Comparison of ENCODE assay signal across 31 mouse cellular contexts in the genomic region with DNA sequence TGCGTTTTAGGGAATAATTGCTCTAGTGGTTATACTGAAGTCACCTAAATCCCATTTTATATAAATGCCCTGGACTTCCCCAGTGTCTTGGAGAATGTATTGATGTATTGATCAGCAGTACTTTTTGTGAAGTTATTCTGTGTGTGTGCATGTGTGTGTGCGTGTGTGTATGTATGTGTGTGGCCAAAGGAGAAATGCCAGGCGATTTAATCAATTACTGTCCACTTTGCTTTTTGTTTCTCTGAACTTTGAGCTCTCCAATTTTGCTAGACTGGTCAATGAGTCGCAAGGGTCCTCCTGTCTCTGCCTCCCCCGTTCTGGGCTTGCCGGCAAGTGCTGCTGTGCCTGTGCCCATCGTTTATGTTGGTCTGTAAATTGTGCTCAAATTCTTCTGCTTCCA.
"Had no signal": no experiment of that assay in that cellular context is flagged by ENCODE, and none has a peak within 500 bp of the region (broad histone marks: within the 10 kb centered on the region; RNA-seq: fewer than 3 reads in every experiment).

No protein-coding gene starts in this region.

- H3K27ac ChIP-seq: heart, embryonic 10.5 days; heart, embryonic 13.5 days; heart, embryonic 15.5 days; hindbrain, embryonic 10.5 days; hindbrain, embryonic 12.5 days; hindbrain, embryonic 13.5 days; hindbrain, embryonic 14.5 days; hindbrain, embryonic 15.5 days; hindbrain, postnatal 0 days; intestine, embryonic 15.5 days; kidney, embryonic 15.5 days; kidney, postnatal 0 days; layer of hippocampus, adult 2 months had no signal

- H3K9ac ChIP-seq: heart, embryonic 12.5 days; heart, embryonic 13.5 days; heart, embryonic 15.5 days; hindbrain, embryonic 12.5 days; hindbrain, embryonic 13.5 days; hindbrain, embryonic 14.5 days; hindbrain, embryonic 15.5 days; intestine, embryonic 15.5 days; kidney, embryonic 15.5 days had no signal

- H3K4me2 ChIP-seq: heart, embryonic 11.5 days; heart, embryonic 12.5 days; heart, embryonic 13.5 days; heart, embryonic 15.5 days; hindbrain, embryonic 12.5 days; hindbrain, embryonic 13.5 days; hindbrain, embryonic 14.5 days; hindbrain, embryonic 15.5 days; intestine, embryonic 15.5 days; kidney, embryonic 15.5 days had no signal

- ATAC-seq: hindbrain, embryonic 16.5 days; hindbrain, postnatal 0 days; inflammation-experienced regulatory T-cells, adult 6 months; intestine, embryonic 15.5 days; intestine, embryonic 16.5 days; intestine, postnatal 0 days had no signal

- H3K9me3 ChIP-seq: heart, embryonic 10.5 days; heart, embryonic 12.5 days; heart, embryonic 13.5 days; heart, embryonic 15.5 days; hindbrain, embryonic 10.5 days; hindbrain, embryonic 12.5 days; hindbrain, embryonic 13.5 days; hindbrain, embryonic 15.5 days; intestine, embryonic 15.5 days; kidney, embryonic 15.5 days had no signal

- H3K4me3 ChIP-seq: heart, embryonic 10.5 days; heart, embryonic 12.5 days; heart, embryonic 13.5 days; heart, embryonic 15.5 days; hindbrain, embryonic 10.5 days; hindbrain, embryonic 12.5 days; hindbrain, embryonic 13.5 days; hindbrain, embryonic 15.5 days; intestine, embryonic 15.5 days; kidney, embryonic 15.5 days; layer of hippocampus, adult 2 months had no signal

- H3K36me3 ChIP-seq: hindbrain, embryonic 10.5 days; hindbrain, embryonic 12.5 days; hindbrain, embryonic 13.5 days; hindbrain, embryonic 15.5 days; intestine, embryonic 15.5 days; kidney, embryonic 15.5 days had no signal

- H3K4me1 ChIP-seq: hindbrain, embryonic 10.5 days; hindbrain, embryonic 13.5 days; hindbrain, embryonic 15.5 days; intestine, embryonic 15.5 days had no signal

- H3K27me3 ChIP-seq: heart, embryonic 12.5 days; heart, embryonic 13.5 days; heart, embryonic 15.5 days; hindbrain, embryonic 12.5 days; hindbrain, embryonic 13.5 days; hindbrain, embryonic 15.5 days; intestine, embryonic 15.5 days; kidney, embryonic 15.5 days had no signal

- DNase-seq: heart, postnatal 10 days; heart, postnatal 14 days; heart, postnatal 36 days; heart, postnatal 4 days; kidney, adult 11 months; kidney, adult 18-20 months; kidney, postnatal 10 days; kidney, postnatal 25 days; kidney, postnatal 36 days; kidney, postnatal 4 days; layer of hippocampus, adult 9-11 months; layer of hippocampus, postnatal 36 days had no signal
